Mouse (Mus musculus) lung, adult 2 months (tissue): ENCODE results near the gene Flvcr2.

Experiments
- CTCF ChIP-seq: fragments of 200-500 bp; IDR thresholded peaks from 2 replicates; pipeline ENCODE4 v1.5.1; 2011; ENCODE audit warnings: mild to moderate bottlenecking, low read length, control low read depth; ENCODE audit not compliant: insufficient read depth
- POLR2A ChIP-seq: fragments of 200-500 bp; IDR thresholded peaks from 2 replicates; pipeline ENCODE4 v1.6.1; 2011; ENCODE audit warnings: low read depth, mild to moderate bottlenecking, control low read depth, low read length, borderline replicate concordance; ENCODE audit errors: extremely low read depth

GRCm38 (mm10) chr12:85825822-85826221, 79.5 kb downstream of the Flvcr2 start:
- TF ChIP-seq CTCF = no peak
- TF ChIP-seq POLR2A = no peak
